Mouse (Mus musculus) liver, embryonic 13.5 days (tissue): ENCODE measurements around the gene Olfr45. TPM values are rescaled to one million over a fixed set of nuclear protein-coding genes. Genes with fewer than 3 reads are reported as not detected.

Experiments
- ATAC-seq: fragments of 200-750 bp; cut with Nextera tagmentation; 2 replicates; pipeline ENCODE4 v1.8.0; 2017; ENCODE audit warnings: low read depth, mild to moderate bottlenecking, moderate number of reproducible peaks, moderate library complexity
- DNase-seq: peaks from one replicate; pipeline ENCODE4 v3.0.0; 2022
- H3K27ac ChIP-seq: fragments of 300-500 bp; sonication (generic); 2 replicates; pipeline ENCODE4 v1.5.1; 2015; ENCODE audit warnings: moderate library complexity, mild to moderate bottlenecking, inconsistent platforms
- H3K27me3 ChIP-seq: fragments of 300-500 bp; sonication (generic); 2 replicates; pipeline ENCODE4 v1.6.1; 2015; ENCODE audit warnings: mild to moderate bottlenecking, inconsistent platforms
- H3K36me3 ChIP-seq: fragments of 300-500 bp; sonication (generic); 2 replicates; pipeline ENCODE4 v1.6.1; 2015; ENCODE audit warnings: mild to moderate bottlenecking, inconsistent platforms
- H3K4me1 ChIP-seq: fragments of 300-500 bp; sonication (generic); replicated peaks from 2 replicates; pipeline ENCODE4 v1.6.1; 2015; ENCODE audit warnings: inconsistent platforms
- H3K4me2 ChIP-seq: fragments of 300-500 bp; sonication (generic); 2 replicates; pipeline ENCODE4 v1.6.1; 2015; ENCODE audit warnings: inconsistent platforms, mild to moderate bottlenecking, moderate library complexity
- H3K4me3 ChIP-seq: fragments of 300-500 bp; sonication (generic); replicated peaks from 2 replicates; pipeline ENCODE4 v1.5.1; 2015; ENCODE audit warnings: mild to moderate bottlenecking, inconsistent platforms
- H3K9ac ChIP-seq: fragments of 300-500 bp; sonication (generic); 2 replicates; pipeline ENCODE4 v1.6.1; 2015; ENCODE audit warnings: mild to moderate bottlenecking, inconsistent platforms
- H3K9me3 ChIP-seq: fragments of 300-500 bp; sonication (generic); replicated peaks from 2 replicates; pipeline ENCODE4 v1.6.1; 2016; ENCODE audit warnings: inconsistent platforms
- WGBS: fragments of 180-500 bp; shearing (Covaris S2); methylation state at CpG from one replicate; pipeline ENCODE4 v1.1.7; 2015; ENCODE audit not compliant: insufficient replicate concordance; 5-methylcytosine and 5-hydroxymethylcytosine counted together
- polyA plus RNA-seq: library from polyadenylated mRNA; unstranded; fragments of >200 nt; fragmentation: Nextera tagmentation; extraction: Ambion mirVana; gene quantifications from 2 replicates; pipeline ENCODE4 v1.2.1, GENCODE M21; 2015

Olfr45 gene
- polyA plus RNA-seq, 1 experiment from 2014 or later: not detected

GRCm38 (mm10) chr7:140725558-140725957 is 43.8 kb downstream of the Olfr45 start:
- Histone ChIP-seq H3K27ac (no peak overlapping the region), H3K4me1 (no peaks in the 10 kb centered on the region)
- DNase-seq: no peak

GRCm38 (mm10) chr7:140733162-140733561 is 51.4 kb downstream of the Olfr45 start:
- H3K4me3 ChIP-seq: no peak overlapping the region
- H3K4me2 ChIP-seq: no peak overlapping the region
- no peak overlapping the region for H3K27ac ChIP-seq
- no peaks in the 10 kb centered on the region for H3K9me3 ChIP-seq
- 42% methylated on average over 2 of the region's 2 CpGs for WGBS
- H3K4me1 ChIP-seq: no peaks in the 10 kb centered on the region
- no peaks in the 10 kb centered on the region for H3K27me3 ChIP-seq
- H3K9ac ChIP-seq: no peak overlapping the region
- DNase-seq (no peak), ATAC-seq (no peak)
- H3K36me3 ChIP-seq: no peaks in the 10 kb centered on the region

More at GRCm38 (mm10) chr7:140725558-140725957, 43.8 kb downstream of the Olfr45 start:
- H3K4me3 ChIP-seq: no peak overlapping the region
- ATAC-seq: no peak
- H3K9ac ChIP-seq: no peak overlapping the region
- H3K4me2 ChIP-seq: no peak overlapping the region
- no peaks in the 10 kb centered on the region for H3K36me3 ChIP-seq
- no peaks in the 10 kb centered on the region for H3K27me3 ChIP-seq
- H3K9me3 ChIP-seq: no peaks in the 10 kb centered on the region

Other genes with a start within 250 kb of the Olfr45 start
- gene Olfr533, start 218.6 kb upstream of the Olfr45 start, polyA plus RNA-seq: not detected in 2 replicates
- gene Olfr535, start 197.7 kb upstream of the Olfr45 start, polyA plus RNA-seq: not detected in 2 replicates
- gene Olfr536, start 174.6 kb upstream of the Olfr45 start, polyA plus RNA-seq: not detected in 2 replicates
- gene Olfr538, start 114.1 kb upstream of the Olfr45 start, polyA plus RNA-seq: not detected in 2 replicates
- not detected in 2 replicates for gene Olfr46, start 80.7 kb upstream of the Olfr45 start, polyA plus RNA-seq
- not detected in 2 replicates for gene Olfr61, start 53.0 kb upstream of the Olfr45 start, polyA plus RNA-seq
- gene Olfr53, start 35.5 kb upstream of the Olfr45 start, polyA plus RNA-seq: not detected in 2 replicates
- not detected in 2 replicates for gene Olfr539, start 22.0 kb upstream of the Olfr45 start, polyA plus RNA-seq
- not detected in 2 replicates for gene Olfr541, start 15.3 kb downstream of the Olfr45 start, polyA plus RNA-seq
- 0.10 TPM in 1 of 2 replicates, not detected in the other for gene Cyp2e1, start 81.8 kb downstream of the Olfr45 start, polyA plus RNA-seq
- gene Syce1, start 105.9 kb downstream of the Olfr45 start, polyA plus RNA-seq: 0.17 and 0.20 TPM in 2 replicates
- 0.24 and 0.38 TPM in 2 replicates for gene Zfp941, start 140.2 kb downstream of the Olfr45 start, polyA plus RNA-seq
- 9.7 and 10.9 TPM in 2 replicates for gene Urah, start 153.1 kb downstream of the Olfr45 start, polyA plus RNA-seq
- not detected in 2 replicates for gene Scgb1c1, start 163.6 kb downstream of the Olfr45 start, polyA plus RNA-seq
- gene Odf3, start 165.9 kb downstream of the Olfr45 start, polyA plus RNA-seq: not detected in 2 replicates
- gene Gm45785, start 174.4 kb downstream of the Olfr45 start, polyA plus RNA-seq: not detected in 2 replicates
- gene Ric8a, start 175.0 kb downstream of the Olfr45 start, polyA plus RNA-seq: 25.0 and 25.1 TPM in 2 replicates
- gene Bet1l, start 175.6 kb downstream of the Olfr45 start, polyA plus RNA-seq: 17.1 and 20.1 TPM in 2 replicates
- gene Psmd13, start 200.0 kb downstream of the Olfr45 start, polyA plus RNA-seq: 187 and 202 TPM in 2 replicates
- 16.6 and 16.8 TPM in 2 replicates for gene Sirt3, start 200.4 kb downstream of the Olfr45 start, polyA plus RNA-seq
- 0.33 and 1.3 TPM in 2 replicates for gene Cox8b, start 218.5 kb downstream of the Olfr45 start, polyA plus RNA-seq
- gene Nlrp6, start 239.0 kb downstream of the Olfr45 start, polyA plus RNA-seq: 1.6 and 2.4 TPM in 2 replicates